Mouse (Mus musculus) lung, postnatal 0 days (tissue): Measurements from ENCODE around the gene Serpina9. TPM values are rescaled to one million over a fixed set of nuclear protein-coding genes. Genes with fewer than 3 reads are reported as not detected.

ENCODE experiments used
- ATAC-seq: fragments of 200-750 bp; cut with Nextera tagmentation; 2 replicates; pipeline ENCODE4 v1.8.0; 2017; ENCODE audit warnings: moderate library complexity
- DNase-seq: peaks from one replicate; pipeline ENCODE4 v3.0.0-alpha.2; 2016; ENCODE audit warnings: low spot score
- H3K27ac ChIP-seq: fragments of 300-500 bp; sonication (generic); 2 replicates; pipeline ENCODE4 v1.5.1; 2014; ENCODE audit warnings: antibody characterized with exemption, mild to moderate bottlenecking, low read length, mixed read lengths
- H3K27me3 ChIP-seq: fragments of 300-500 bp; sonication (generic); replicated peaks from 2 replicates; pipeline ENCODE4 v1.6.1; 2014; ENCODE audit warnings: low read length, mixed read lengths; ENCODE audit not compliant: insufficient read depth
- H3K36me3 ChIP-seq: fragments of 300-500 bp; sonication (generic); 2 replicates; pipeline ENCODE4 v1.6.1; 2014; ENCODE audit warnings: low read length, mixed read lengths; ENCODE audit not compliant: insufficient read depth
- H3K4me1 ChIP-seq: fragments of 300-500 bp; sonication (generic); 2 replicates; pipeline ENCODE4 v1.6.1; 2014; ENCODE audit warnings: antibody characterized with exemption, low read depth, low read length, mixed read lengths; ENCODE audit not compliant: insufficient read depth
- H3K4me2 ChIP-seq: fragments of 300-500 bp; sonication (generic); replicated peaks from 2 replicates; pipeline ENCODE4 v1.6.1; 2014; ENCODE audit warnings: low read depth, mild to moderate bottlenecking, low read length, moderate library complexity, mixed read lengths
- H3K4me3 ChIP-seq: fragments of 300-500 bp; sonication (generic); 2 replicates; pipeline ENCODE4 v1.5.1; 2014; ENCODE audit warnings: low read depth, low read length
- H3K9ac ChIP-seq: fragments of 300-500 bp; sonication (generic); replicated peaks from 2 replicates; pipeline ENCODE4 v1.6.1; 2014; ENCODE audit warnings: low read depth, mild to moderate bottlenecking
- H3K9me3 ChIP-seq: fragments of 300-500 bp; sonication (generic); 2 replicates; pipeline ENCODE4 v1.6.1; 2016; ENCODE audit warnings: low read length, mixed read lengths
- CTCF ChIP-seq: IDR thresholded peaks from 2 replicates; pipeline ENCODE4 v1.5.1; 2016; ENCODE audit warnings: antibody characterized with exemption, mild to moderate bottlenecking
- EP300 ChIP-seq: IDR thresholded peaks from 2 replicates; pipeline ENCODE4 v1.6.1; 2016; ENCODE audit warnings: antibody characterized with exemption, mild to moderate bottlenecking, control low read depth
- WGBS: fragments of 180-500 bp; shearing (Covaris S2); extraction: QIAGEN DNeasy Blood & Tissue Kit; methylation state at CpG from one replicate; pipeline ENCODE4 v1.1.7; 2014; 5-methylcytosine and 5-hydroxymethylcytosine counted together
- polyA plus RNA-seq: library from polyadenylated mRNA; unstranded; fragments of >200 nt; fragmentation: Nextera tagmentation; extraction: Ambion mirVana; gene quantifications from 2 replicates; pipeline ENCODE4 v1.2.1, GENCODE M21; 2015

The Serpina9 gene
- polyA plus RNA-seq, 1 experiment from 2014 or later, result 0.32 TPM

- Histone ChIP-seq H3K9ac (no peak overlapping the region), H3K9me3 (no peaks in the 10 kb centered on the region), H3K4me3 (no peak overlapping the region), H3K36me3 (no peaks in the 10 kb centered on the region), H3K27me3 (no peaks in the 10 kb centered on the region), H3K27ac (no peak overlapping the region), H3K4me2 (no peak overlapping the region), H3K4me1 (no peaks in the 10 kb centered on the region)
- no peak for TF ChIP-seq EP300
- TF ChIP-seq CTCF, result peak; percentile 87
- ATAC-seq (no peak), DNase-seq (peak; percentile 56)
- 37% methylated on average over 5 of the region's 5 CpGs for WGBS
Observed at GRCm38 (mm10) chr12:103995292-103996072, 18.1 kb downstream of the Serpina9 start.

- no peaks in the 10 kb centered on the region for H3K4me1 ChIP-seq
- H3K9ac ChIP-seq, result no peak overlapping the region
- no peaks in the 10 kb centered on the region for H3K36me3 ChIP-seq
- no peaks in the 10 kb centered on the region for H3K27me3 ChIP-seq
- DNase-seq (no peak), ATAC-seq (0 out of 2 replicates have a peak, but pooled peaks have one; percentile 8)
- WGBS, result 44% methylated on average over 7 of the region's 7 CpGs
- no peak for TF ChIP-seq EP300
- no peak for TF ChIP-seq CTCF
- no peak overlapping the region for H3K4me2 ChIP-seq
- H3K9me3 ChIP-seq, result no peaks in the 10 kb centered on the region
- no peak overlapping the region for H3K4me3 ChIP-seq
- no peak overlapping the region for H3K27ac ChIP-seq
Observed at GRCm38 (mm10) chr12:103992945-103993344, 20.6 kb downstream of the Serpina9 start.

GRCm38 (mm10) chr12:103989857-103990256, 23.7 kb downstream of the Serpina9 start, which contains the start of gene Serpina11:
Gene Serpina11, minus strand, starts transcription at chr12:103989957.
- 83% methylated on average over 6 of the region's 6 CpGs for WGBS
- no peaks in the 10 kb centered on the region for H3K9me3 ChIP-seq
- H3K4me1 ChIP-seq, result no peaks in the 10 kb centered on the region
- no peaks in the 10 kb centered on the region for H3K27me3 ChIP-seq
- no peak within 1 kb of the TSS for H3K9ac ChIP-seq
- no peak for TF ChIP-seq EP300
- TF ChIP-seq CTCF, result no peak
- H3K36me3 ChIP-seq, result no peaks in the 10 kb centered on the region
- H3K4me2 ChIP-seq, result no peak within 1 kb of the TSS
- no peak within 1 kb of the TSS for H3K27ac ChIP-seq
- no peak for ATAC-seq
- DNase-seq, result no peak
- no peak within 1 kb of the TSS for H3K4me3 ChIP-seq

- no peak for DNase-seq
- WGBS, result 38% methylated on average over 2 of the region's 2 CpGs
- Histone ChIP-seq H3K27me3 (no peaks in the 10 kb centered on the region), H3K4me1 (no peaks in the 10 kb centered on the region), H3K36me3 (no peaks in the 10 kb centered on the region), H3K9ac (no peak overlapping the region), H3K4me3 (no peak overlapping the region), H3K4me2 (no peak overlapping the region), H3K9me3 (no peaks in the 10 kb centered on the region), H3K27ac (no peak overlapping the region)
- TF ChIP-seq EP300 (no peak), CTCF (no peak)
- ATAC-seq, result no peak
Observed at GRCm38 (mm10) chr12:103989514-103989767, 24.1 kb downstream of the Serpina9 start.

- H3K27me3 ChIP-seq, result no peaks in the 10 kb centered on the region
- H3K4me2 ChIP-seq, result no peak overlapping the region
- H3K9ac ChIP-seq, result no peak overlapping the region
- no peak overlapping the region for H3K27ac ChIP-seq
- no peaks in the 10 kb centered on the region for H3K9me3 ChIP-seq
- no peaks in the 10 kb centered on the region for H3K4me1 ChIP-seq
- TF ChIP-seq EP300, result no peak
- peak; percentile 20 for TF ChIP-seq CTCF
- no peak overlapping the region for H3K4me3 ChIP-seq
- whole genome bisulfite sequencing, result 23% methylated on average over 14 of the region's 14 CpGs
- ATAC-seq (peak; percentile 33; the same call in 1 of the 2 replicates), DNase-seq (peak; percentile 34)
- no peaks in the 10 kb centered on the region for H3K36me3 ChIP-seq
Observed at GRCm38 (mm10) chr12:103988754-103989513, 24.6 kb downstream of the Serpina9 start.

GRCm38 (mm10) chr12:103985868-103986267, 27.7 kb downstream of the Serpina9 start:
- no peak for TF ChIP-seq CTCF
- TF ChIP-seq EP300, result no peak
- Histone ChIP-seq H3K36me3 (no peaks in the 10 kb centered on the region), H3K27ac (no peak overlapping the region), H3K27me3 (no peaks in the 10 kb centered on the region), H3K9ac (no peak overlapping the region), H3K9me3 (no peaks in the 10 kb centered on the region), H3K4me3 (no peak overlapping the region), H3K4me2 (no peak overlapping the region), H3K4me1 (no peaks in the 10 kb centered on the region)
- DNase-seq (no peak), ATAC-seq (no peak)
- 51% methylated on average over 5 of the region's 5 CpGs for WGBS
